In the genomic region with DNA sequence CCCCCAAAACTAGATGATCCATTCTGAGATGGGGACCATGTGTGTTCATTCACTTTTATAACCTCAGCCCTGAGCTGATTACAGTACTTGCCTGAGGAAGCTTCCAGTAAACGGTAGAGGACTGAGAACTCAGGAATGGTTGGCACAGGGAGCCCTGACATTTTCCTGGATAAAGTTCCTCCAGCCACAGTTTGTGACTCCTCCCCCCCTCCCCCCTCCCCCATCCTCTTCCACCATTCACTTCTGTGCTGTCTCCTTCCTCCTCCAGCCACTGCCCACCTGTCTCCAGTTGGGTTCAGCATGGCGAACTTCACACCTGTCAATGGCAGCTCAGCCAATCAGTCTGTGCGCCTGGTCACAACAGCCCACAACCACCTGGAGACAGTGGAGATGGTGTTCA, we compare ENCODE assay signal across 8 mouse cellular contexts. TPM values are rescaled to one million over a fixed set of nuclear protein-coding genes. Genes with fewer than 3 reads are reported as not detected.
DNase-seq lines count a peak whose midpoint lies in the region; ATAC-seq and TF ChIP-seq lines count a peak whose summit lies in the region.

Gene Chrm4 (plus strand): TSS at position 301 of the 400 bp plus-strand sequence.

- ATAC-seq in hindbrain, embryonic 11.5 days (ENCODE audit: low FRiP score), result no peak
- ATAC-seq in hindbrain, embryonic 13.5 days (ENCODE audit: low FRiP score), result no peak

- TF ChIP-seq EP300 in CH12.LX (IDR thresholded peaks at IDR 0.05; ENCODE audit: low read length) (no peak), MEL (IDR thresholded peaks at IDR 0.05; ENCODE audit: low read depth in 1 of 2, low read length in 2 of 2) (no peak)

- H3K4me1 ChIP-seq in hindbrain, embryonic 11.5 days (replicated peaks; ENCODE audit: control insufficient read depth, insufficient read depth, low read length), result no peaks in the 10 kb centered on the region; the same call in 1 of the 2 replicates
- H3K4me1 ChIP-seq in hindbrain, embryonic 13.5 days (replicated peaks), result peaks cover 52% of the 10 kb centered on the region
- H3K4me1 ChIP-seq in CH12.LX (ENCODE audit: control insufficient read depth in 1 of 2, insufficient read depth in 2 of 2), result peaks cover 6 to 33% of the 10 kb centered on the region in 2 experiments
- peaks cover 3 to 16% of the 10 kb centered on the region in 2 experiments for H3K4me1 ChIP-seq in MEL (ENCODE audit: control insufficient read depth in 1 of 2, insufficient read depth in 2 of 2, low read length in 2 of 2)

- no peaks in the 10 kb centered on the region for H3K36me3 ChIP-seq in hindbrain, embryonic 11.5 days (ENCODE audit: control insufficient read depth, insufficient read depth, low read length)
- H3K36me3 ChIP-seq in hindbrain, embryonic 13.5 days, result no peaks in the 10 kb centered on the region
- peaks cover 21 to 72% of the 10 kb centered on the region in 2 experiments for H3K36me3 ChIP-seq in CH12.LX (replicated peaks in 1 of 2; ENCODE audit: control insufficient read depth in 1 of 2, insufficient read depth in 1 of 2, low read length in 1 of 2)
- H3K36me3 ChIP-seq in MEL (ENCODE audit: control insufficient read depth in 1 of 2, insufficient read depth in 2 of 2, low read length in 2 of 2), result peaks cover 0 to 5% of the 10 kb centered on the region in 2 experiments; a peak in 2 of 4 replicates

- peak within 1 kb of the TSS; percentile 17; the same call in 1 of the 2 replicates for H3K4me2 ChIP-seq in hindbrain, embryonic 11.5 days (replicated peaks; ENCODE audit: low read depth, low read length)
- H3K4me2 ChIP-seq in hindbrain, embryonic 13.5 days, result no peak within 1 kb of the TSS
- no peak within 1 kb of the TSS for H3K4me2 ChIP-seq in CH12.LX (ENCODE audit: insufficient read depth, low read depth, poor library complexity, severe bottlenecking)

- in situ Hi-C loops in CH12.LX (cut with MboI; ENCODE audit: low pct_ligation_motif_present, low pct_unique_long_range_greater_than_20kb, low sequenced_read_pairs), result loop anchor here (10.0 kb wide), 1 partner anchor 152 kb away; no protein-coding TSS in a partner anchor

- no peak within 1 kb of the TSS for H3K9ac ChIP-seq in hindbrain, embryonic 11.5 days (ENCODE audit: low read depth, low read length)
- H3K9ac ChIP-seq in hindbrain, embryonic 13.5 days, result no peak within 1 kb of the TSS
- H3K9ac ChIP-seq in CH12.LX (ENCODE audit: insufficient read depth, low read depth) (no peak within 1 kb of the TSS), MEL (ENCODE audit: control insufficient read depth, low read depth, low read length, poor library complexity, severe bottlenecking) (no peak within 1 kb of the TSS)

- WGBS in hindbrain, embryonic 11.5 days, result 98% methylated on average over 3 of the region's 3 CpGs
- WGBS in hindbrain, embryonic 13.5 days, result 92% methylated on average over 3 of the region's 3 CpGs

- no peak for TF ChIP-seq CTCF in CH12.LX (conservative IDR thresholded peaks at IDR 0.05 in 1 of 2, IDR thresholded peaks at IDR 0.05 in 1 of 2; ENCODE audit: low read depth in 2 of 2, low read length in 2 of 2)
- no peak for TF ChIP-seq CTCF in MEL (IDR thresholded peaks at IDR 0.05 in 2 of 3, conservative IDR thresholded peaks at IDR 0.05 in 1 of 3; ENCODE audit: control insufficient read depth in 1 of 3, insufficient read depth in 1 of 3, low read depth in 2 of 3, low read length in 3 of 3, poor library complexity in 1 of 3, severe bottlenecking in 1 of 3)

- dilution Hi-C loops in CH12.LX (cut with MboI; ENCODE audit: extremely low pct_ligation_motif_present, extremely low pct_unique_long_range_greater_than_20kb, low sequenced_read_pairs), result no loop called here

- H3K79me2 ChIP-seq in CH12.LX (replicated peaks; ENCODE audit: control insufficient read depth, extremely low read depth, insufficient read depth, poor library complexity, severe bottlenecking), result no peaks in the 10 kb centered on the region; the same call in 1 of the 2 replicates
- H3K79me2 ChIP-seq in MEL (ENCODE audit: control insufficient read depth, insufficient read depth, low read length, poor library complexity), result peaks cover 34% of the 10 kb centered on the region

- TF ChIP-seq POLR2A in CH12.LX (IDR thresholded peaks at IDR 0.05; ENCODE audit: low read depth, low read length), result no peak
- no peak for TF ChIP-seq POLR2A in MEL (IDR thresholded peaks at IDR 0.05; ENCODE audit: control insufficient read depth in 1 of 2, insufficient read depth in 1 of 2, low read depth in 1 of 2, low read length in 2 of 2, poor library complexity in 1 of 2)

- no peak within 1 kb of the TSS for H3K27ac ChIP-seq in hindbrain, embryonic 11.5 days (ENCODE audit: low read depth, low read length)
- no peak within 1 kb of the TSS for H3K27ac ChIP-seq in hindbrain, embryonic 13.5 days
- H3K27ac ChIP-seq in CH12.LX (ENCODE audit: insufficient read depth, low read depth), result no peak within 1 kb of the TSS
- H3K27ac ChIP-seq in MEL (ENCODE audit: control insufficient read depth, low read depth, low read length), result no peak within 1 kb of the TSS

- DNase-seq in hindbrain, embryonic 11.5 days (ENCODE audit: low spot score), result no peak
- DNase-seq in CH12.LX (ENCODE audit: extremely low read depth), result no peak
- DNase-seq in MEL (ENCODE audit: low read depth, low spot score), result no peak
- DNase-seq in left cerebral cortex, adult 8-10 months (ENCODE audit: low spot score in 2 of 2), result no peak
- no peak for DNase-seq in spleen, postnatal 4 days (ENCODE audit: low spot score in 2 of 2)
- DNase-seq in adrenal gland, postnatal 25 days, result no peak
- no peak for DNase-seq in thymus, postnatal 10 days (ENCODE audit: low spot score in 2 of 2)

- TF ChIP-seq RAD21 in CH12.LX (IDR thresholded peaks at IDR 0.05; ENCODE audit: low read depth, low read length) (no peak), MEL (IDR thresholded peaks at IDR 0.05; ENCODE audit: low read depth, low read length) (no peak)

- no peak within 1 kb of the TSS for H3K4me3 ChIP-seq in hindbrain, embryonic 11.5 days (ENCODE audit: low read depth, low read length)
- no peak within 1 kb of the TSS for H3K4me3 ChIP-seq in hindbrain, embryonic 13.5 days
- H3K4me3 ChIP-seq in CH12.LX (replicated peaks in 1 of 3; ENCODE audit: low read depth in 2 of 3, low read length in 2 of 3, poor library complexity in 1 of 3) (no peak within 1 kb of the TSS), MEL (ENCODE audit: control insufficient read depth in 1 of 2, insufficient read depth in 1 of 2, low read depth in 2 of 2, low read length in 2 of 2) (no peak within 1 kb of the TSS)

- H3K9me3 ChIP-seq in hindbrain, embryonic 11.5 days (ENCODE audit: control insufficient read depth, low read length), result no peaks in the 10 kb centered on the region
- H3K9me3 ChIP-seq in hindbrain, embryonic 13.5 days, result no peaks in the 10 kb centered on the region
- H3K9me3 ChIP-seq in CH12.LX (replicated peaks; ENCODE audit: low read length) (no peaks in the 10 kb centered on the region), MEL (replicated peaks; ENCODE audit: insufficient read depth, low read length) (no peaks in the 10 kb centered on the region)

- peaks cover 18% of the 10 kb centered on the region for H3K27me3 ChIP-seq in hindbrain, embryonic 11.5 days (ENCODE audit: control insufficient read depth, insufficient read depth, low read length)
- H3K27me3 ChIP-seq in hindbrain, embryonic 13.5 days, result peaks cover 51% of the 10 kb centered on the region
- H3K27me3 ChIP-seq in CH12.LX (replicated peaks), result no peaks in the 10 kb centered on the region
- H3K27me3 ChIP-seq in MEL (ENCODE audit: control insufficient read depth in 1 of 2, insufficient read depth in 2 of 2, low read length in 2 of 2), result no peaks in the 10 kb centered on the region

TF ChIP-seq in CH12.LX, 34 proteins besides CTCF, POLR2A, EP300 and RAD21:
- TF ChIP-seq NRF1 (IDR thresholded peaks at IDR 0.05; ENCODE audit: low read depth, low read length), result no peak
- no peak for TF ChIP-seq ZKSCAN1 (IDR thresholded peaks at IDR 0.05; ENCODE audit: borderline replicate concordance, low read depth, low read length)
- no peak for TF ChIP-seq ZMIZ1 (IDR thresholded peaks at IDR 0.05; ENCODE audit: low read depth, low read length)
- TF ChIP-seq SMC3 (IDR thresholded peaks at IDR 0.05; ENCODE audit: low read depth, low read length), result no peak

TF ChIP-seq in MEL, 35 proteins besides CTCF, POLR2A, EP300 and RAD21:
- no peak for TF ChIP-seq CHD1 (IDR thresholded peaks at IDR 0.05; ENCODE audit: low read depth, low read length)

RNA-seq across cellular contexts. Expression of gene Chrm4, which starts in this region (rescaled TPM):
- polyA plus RNA-seq in hindbrain, embryonic 11.5 days (2014; fragmentation: Nextera tagmentation; extraction: Ambion mirVana), result 0.20 and 0.42 TPM in 2 replicates
- 1.0 and 1.1 TPM in 2 replicates for polyA plus RNA-seq in hindbrain, embryonic 13.5 days (2015; fragmentation: Nextera tagmentation; extraction: Ambion mirVana)
- total RNA-seq in CH12.LX (2012; rRNA removed) (13.9 and 15.1 TPM in 2 replicates), CH12.LX (2014; rRNA removed) (9.2 and 10.0 TPM in 2 replicates), MEL (2012; rRNA removed) (23.9 and 29.0 TPM in 2 replicates)
- polyA plus RNA-seq in CH12.LX (2012; ENCODE audit: insufficient read length, low read depth) (10.4 and 14.4 TPM in 2 replicates), MEL (2012; ENCODE audit: insufficient read depth in 1 of 2, insufficient read length in 2 of 2, low read depth in 1 of 2, low replicate concordance in 2 of 2, missing spikeins in 1 of 2) (10 to 100 TPM in 1 of 2 experiments, not detected in 1; 21.5 TPM)
- total RNA-seq in left cerebral cortex, adult 8-10 months (2022), result 10 to 100 TPM; 57.9 to 66.5 (median 60.3) TPM
- 0.94 and 1.7 TPM in 2 replicates for total RNA-seq in adrenal gland, postnatal 25 days (2021)
